Mouse (Mus musculus) embryonic fibroblast, embryonic 13.5 days (primary cell): ENCODE data around the gene Gpr137b.
"Not testable (repeated sequence)": the region's sequence is repeated elsewhere in the genome, so short reads cannot be mapped to it uniquely, and the experiment has no call there.

Experiments used
- CTCF ChIP-seq: IDR thresholded peaks from 2 replicates; pipeline ENCODE4 v1.5.1; 2011; ENCODE audit warnings: mild to moderate bottlenecking, control low read depth, low read length, moderate library complexity, borderline replicate concordance; ENCODE audit not compliant: insufficient read depth
- POLR2A ChIP-seq: IDR thresholded peaks from 2 replicates; pipeline ENCODE4 v1.6.1; 2011; ENCODE audit warnings: low read depth, mild to moderate bottlenecking, control low read depth, low read length, moderate library complexity

- not testable (repeated sequence) for TF ChIP-seq CTCF, POLR2A
Observed at GRCm38 (mm10) chr13:13373965-13374364, 19.8 kb downstream of the Gpr137b start.
